Mouse (Mus musculus) MEL (cell line): ENCODE results near the gene Klf13. TPM values are rescaled to one million over a fixed set of nuclear protein-coding genes. Genes with fewer than 3 reads are reported as not detected.

Experiments used
- DNase-seq: peaks from one replicate; pipeline ENCODE4 v3.0.0; 2011; ENCODE audit warnings: low read depth, low spot score
- H3K27ac ChIP-seq: 2 replicates; pipeline ENCODE4 v1.5.1; 2012; ENCODE audit warnings: low read depth, mild to moderate bottlenecking, control low read depth, low read length, moderate library complexity; ENCODE audit not compliant: control insufficient read depth
- H3K27me3 ChIP-seq, 2 experiments: fragments of 150-350 bp in 1 of 2; sonication (generic) in 1 of 2; 2 replicates each; pipeline ENCODE4 v1.6.1; 2012; ENCODE audit warnings: low read length in 2 of 2, mild to moderate bottlenecking in 2 of 2, improper control_type of control experiment in 1 of 2, moderate library complexity in 1 of 2; ENCODE audit not compliant: insufficient read depth in 2 of 2, control insufficient read depth in 1 of 2
- H3K36me3 ChIP-seq, 2 experiments: 2 replicates each; pipeline ENCODE4 v1.6.1; 2012 to 2014; ENCODE audit warnings: low read length in 2 of 2, improper control_type of control experiment in 1 of 2, inconsistent platforms in 1 of 2, mild to moderate bottlenecking in 1 of 2; ENCODE audit not compliant: insufficient read depth in 2 of 2, control insufficient read depth in 1 of 2
- H3K4me1 ChIP-seq, 2 experiments: fragments of 150-350 bp in 1 of 2; sonication (generic) in 1 of 2; 2 replicates each; pipeline ENCODE4 v1.6.1; 2012; ENCODE audit warnings: low read length in 2 of 2, improper control_type of control experiment in 1 of 2, mild to moderate bottlenecking in 1 of 2; ENCODE audit not compliant: insufficient read depth in 2 of 2, control insufficient read depth in 1 of 2
- H3K4me3 ChIP-seq, 2 experiments: fragments of 150-350 bp in 1 of 2; sonication (generic) in 1 of 2; 2 replicates each; pipeline ENCODE4 v1.5.1; 2012; ENCODE audit warnings: low read depth in 2 of 2, low read length in 2 of 2, mild to moderate bottlenecking in 2 of 2, moderate library complexity in 2 of 2, control low read depth in 1 of 2, improper control_type of control experiment in 1 of 2; ENCODE audit not compliant: control insufficient read depth in 1 of 2, insufficient read depth in 1 of 2
- H3K79me2 ChIP-seq: 2 replicates; pipeline ENCODE4 v1.6.1; 2012; ENCODE audit warnings: mild to moderate bottlenecking, low read length, moderate library complexity; ENCODE audit not compliant: control insufficient read depth, poor library complexity, insufficient read depth
- H3K9ac ChIP-seq: 2 replicates; pipeline ENCODE4 v1.6.1; 2012; ENCODE audit warnings: low read depth, mild to moderate bottlenecking, control low read depth, low read length, moderate library complexity; ENCODE audit not compliant: control insufficient read depth, poor library complexity, severe bottlenecking
- H3K9me3 ChIP-seq: fragments of 150-350 bp; sonication (generic); replicated peaks from 2 replicates; pipeline ENCODE4 v1.6.1; 2012; ENCODE audit warnings: mild to moderate bottlenecking, low read length, improper control_type of control experiment, moderate library complexity; ENCODE audit not compliant: insufficient read depth
- BHLHE40 ChIP-seq: IDR thresholded peaks from 2 replicates; pipeline ENCODE4 v1.6.1; 2012; ENCODE audit warnings: low read depth, mild to moderate bottlenecking, inconsistent platforms, low read length, improper control_type of control experiment, borderline replicate concordance
- CHD1 ChIP-seq: IDR thresholded peaks from 2 replicates; pipeline ENCODE4 v1.6.1; 2012; ENCODE audit warnings: low read depth, mild to moderate bottlenecking, inconsistent platforms, low read length, improper control_type of control experiment
- CHD2 ChIP-seq: IDR thresholded peaks from 2 replicates; pipeline ENCODE4 v1.6.1; 2011; ENCODE audit warnings: low read length, improper control_type of control experiment
- E2F4 ChIP-seq: IDR thresholded peaks from 2 replicates; pipeline ENCODE4 v1.6.1; 2011; ENCODE audit warnings: low read depth, low read length, improper control_type of control experiment, borderline replicate concordance
- EP300 ChIP-seq, 2 experiments: IDR thresholded peaks; 2 replicates each; pipeline ENCODE4 v1.6.1; 2011; ENCODE audit warnings: improper control_type of control experiment in 2 of 2, low read length in 2 of 2, low read depth in 1 of 2, mild to moderate bottlenecking in 1 of 2
- ETS1 ChIP-seq: IDR thresholded peaks from 2 replicates; pipeline ENCODE4 v1.6.1; 2012; ENCODE audit warnings: low read depth, mild to moderate bottlenecking, inconsistent platforms, low read length, improper control_type of control experiment, moderate library complexity
- GABPA ChIP-seq: IDR thresholded peaks from 2 replicates; pipeline ENCODE4 v1.6.1; 2012; ENCODE audit warnings: low read depth, mild to moderate bottlenecking, inconsistent platforms, low read length, improper control_type of control experiment, moderate library complexity
- GATA1 ChIP-seq: IDR thresholded peaks from 2 replicates; pipeline ENCODE4 v1.6.1; 2011; ENCODE audit warnings: low read depth, low read length, improper control_type of control experiment
- JUND ChIP-seq: IDR thresholded peaks from 2 replicates; pipeline ENCODE4 v1.6.1; 2011; ENCODE audit warnings: low read depth, mild to moderate bottlenecking, improper control_type of control experiment, low read length
- KAT2A ChIP-seq: conservative IDR thresholded peaks from 2 replicates; pipeline ENCODE4 v1.6.1; 2012; ENCODE audit warnings: low read depth, low read length, improper control_type of control experiment, inconsistent platforms
- MAFK ChIP-seq: IDR thresholded peaks from 2 replicates; pipeline ENCODE4 v1.6.1; 2011; ENCODE audit warnings: low read depth, mild to moderate bottlenecking, low read length, improper control_type of control experiment, borderline replicate concordance
- MAZ ChIP-seq: IDR thresholded peaks from 2 replicates; pipeline ENCODE4 v1.6.1; 2012; ENCODE audit warnings: low read depth, mild to moderate bottlenecking, inconsistent platforms, low read length, improper control_type of control experiment
- MEF2A ChIP-seq: IDR thresholded peaks from 2 replicates; pipeline ENCODE4 v1.6.1; 2014; ENCODE audit warnings: low read depth, mild to moderate bottlenecking, inconsistent platforms, low read length, improper control_type of control experiment; ENCODE audit not compliant: poor library complexity, insufficient replicate concordance, severe bottlenecking; ENCODE audit errors: extremely low read depth
- MYC ChIP-seq: IDR thresholded peaks from 2 replicates; pipeline ENCODE4 v1.6.1; 2011; ENCODE audit warnings: low read depth, mild to moderate bottlenecking, low read length, improper control_type of control experiment, moderate library complexity
- NRF1 ChIP-seq: IDR thresholded peaks from 2 replicates; pipeline ENCODE4 v1.6.1; 2014; ENCODE audit warnings: low read depth, mild to moderate bottlenecking, inconsistent platforms, low read length, improper control_type of control experiment, moderate library complexity; ENCODE audit not compliant: poor library complexity, insufficient read depth, severe bottlenecking
- POLR2A ChIP-seq, 2 experiments: IDR thresholded peaks; 2 replicates each; pipeline ENCODE4 v1.6.1; 2011 to 2012; ENCODE audit warnings: low read length in 2 of 2, mild to moderate bottlenecking in 2 of 2, control low read depth in 1 of 2, improper control_type of control experiment in 1 of 2, low read depth in 1 of 2, moderate library complexity in 1 of 2; ENCODE audit not compliant: control insufficient read depth in 1 of 2, insufficient read depth in 1 of 2, poor library complexity in 1 of 2
- POLR2AphosphoS5 ChIP-seq: IDR thresholded peaks from 2 replicates; pipeline ENCODE4 v1.6.1; 2012; ENCODE audit warnings: low read depth, borderline replicate concordance, mild to moderate bottlenecking, inconsistent platforms, low read length, moderate library complexity, mixed read lengths
- RCOR1 ChIP-seq: IDR thresholded peaks from 2 replicates; pipeline ENCODE4 v1.6.1; 2012; ENCODE audit warnings: low read depth, mild to moderate bottlenecking, inconsistent platforms, low read length, improper control_type of control experiment
- SMC3 ChIP-seq: IDR thresholded peaks from 2 replicates; pipeline ENCODE4 v1.6.1; 2011; ENCODE audit warnings: low read depth, low read length, improper control_type of control experiment
- TCF12 ChIP-seq: IDR thresholded peaks from 2 replicates; pipeline ENCODE4 v1.6.1; 2014; ENCODE audit warnings: low read depth, mild to moderate bottlenecking, inconsistent platforms, low read length, improper control_type of control experiment, moderate library complexity
- USF1 ChIP-seq: IDR thresholded peaks from 2 replicates; pipeline ENCODE4 v1.6.1; 2014; ENCODE audit warnings: low read depth, mild to moderate bottlenecking, inconsistent platforms, low read length, improper control_type of control experiment, moderate library complexity
- ZC3H11A ChIP-seq: IDR thresholded peaks from 2 replicates; pipeline ENCODE4 v1.6.1; 2012; ENCODE audit warnings: low read depth, mild to moderate bottlenecking, inconsistent platforms, low read length, improper control_type of control experiment
- ZMIZ1 ChIP-seq: IDR thresholded peaks from 2 replicates; pipeline ENCODE4 v1.6.1; 2012; ENCODE audit warnings: low read depth, mild to moderate bottlenecking, inconsistent platforms, low read length, improper control_type of control experiment, moderate library complexity
- ZNF384 ChIP-seq: IDR thresholded peaks from 2 replicates; pipeline ENCODE4 v1.6.1; 2012; ENCODE audit warnings: low read depth, mild to moderate bottlenecking, inconsistent platforms, low read length, improper control_type of control experiment
- polyA plus RNA-seq, 2 experiments: library from polyadenylated mRNA; stranded (reverse) in 1 of 2; unstranded in 1 of 2; fragments of >175 nt in 1 of 2; fragments of >200 nt in 1 of 2; gene quantifications; 2 replicates each; pipeline versions ENCODE4 v1.2.1 to v1.2.4; 2012; ENCODE audit warnings: low replicate concordance in 2 of 2, low read depth in 1 of 2; ENCODE audit not compliant: insufficient read length in 2 of 2, insufficient read depth in 1 of 2, missing spikeins in 1 of 2
- total RNA-seq: library from RNA; depleted of rRNA; stranded (reverse); fragments of 300-350 nt; gene quantifications from 2 replicates; pipeline ENCODE4 v1.2.3, GENCODE M21; 2012

Klf13 gene
- total and polyA plus RNA-seq, 3 experiments: 21.6 to 118 (median 26.9) TPM

- Histone ChIP-seq H3K9ac (no peak overlapping the region), H3K79me2 (no peaks in the 10 kb centered on the region), H3K4me1 (peaks cover 12 to 24% of the 10 kb centered on the region in 2 experiments; a peak in 3 of 4 replicates), H3K36me3 (peaks cover 0 to 23% of the 10 kb centered on the region in 2 experiments; a peak in 2 of 4 replicates), H3K27me3 (no peaks in the 10 kb centered on the region), H3K4me3 (no peak overlapping the region), H3K9me3 (no peaks in the 10 kb centered on the region), H3K27ac (no peak overlapping the region)
- TF ChIP-seq GABPA (no peak), CHD2 (no peak), SMC3 (no peak), ETS1 (no peak), BHLHE40 (no peak), NRF1 (no peak), POLR2A (IDR thresholded peaks at IDR 0.05; ENCODE audit: control insufficient read depth in 1 of 2, insufficient read depth in 1 of 2, low read depth in 1 of 2, low read length in 2 of 2, poor library complexity in 1 of 2) (no peak), E2F4 (no peak), MYC (no peak), MEF2A (no peak), MAFK (no peak), ZC3H11A (no peak), CHD1 (no peak), ZNF384 (no peak), JUND (no peak), USF1 (no peak), ZMIZ1 (no peak), KAT2A (no peak), POLR2AphosphoS5 (no peak), EP300 (IDR thresholded peaks at IDR 0.05; ENCODE audit: low read depth in 1 of 2, low read length in 2 of 2) (no peak)
- no peak for DNase-seq
Observed at GRCm38 (mm10) chr7:63871698-63872097, 67.0 kb downstream of the Klf13 start.

GRCm38 (mm10) chr7:63868356-63868918 lies 70.3 kb downstream of the Klf13 start:
- TF ChIP-seq EP300 (IDR thresholded peaks at IDR 0.05; ENCODE audit: low read depth in 1 of 2, low read length in 2 of 2): peak in 1 of 2 experiments; percentile 34; a peak in 1 of 4 replicates
- TF ChIP-seq GATA1: peak; percentile 54; the same call in 1 of the 2 replicates
- TF ChIP-seq BHLHE40: no peak
- peak; percentile 66; the same call in 1 of the 2 replicates for TF ChIP-seq TCF12
- no peak for TF ChIP-seq GABPA
- peak; percentile 48; the same call in 1 of the 2 replicates for TF ChIP-seq ETS1
- TF ChIP-seq MAZ: no peak
- peak; percentile 28; the same call in 1 of the 2 replicates for TF ChIP-seq RCOR1
- no peak overlapping the region for H3K27ac ChIP-seq
- DNase-seq: no peak
- H3K36me3 ChIP-seq: peaks cover 0 to 13% of the 10 kb centered on the region in 2 experiments; a peak in 2 of 4 replicates
- no peaks in the 10 kb centered on the region for H3K9me3 ChIP-seq
- no peak overlapping the region for H3K9ac ChIP-seq
- H3K27me3 ChIP-seq: no peaks in the 10 kb centered on the region
- H3K79me2 ChIP-seq: no peaks in the 10 kb centered on the region
- no peak overlapping the region for H3K4me3 ChIP-seq
- H3K4me1 ChIP-seq: peaks cover 3 to 10% of the 10 kb centered on the region in 2 experiments; a peak in 3 of 4 replicates
